Mouse (Mus musculus) liver, adult 2 months (tissue): ENCODE measurements around the gene Ddx54.

Experiments
- CTCF ChIP-seq: fragments of 200-500 bp; IDR thresholded peaks from 2 replicates; pipeline ENCODE4 v1.5.1; 2011; ENCODE audit warnings: low read depth, low read length, control low read depth
- POLR2A ChIP-seq: fragments of 200-500 bp; IDR thresholded peaks from 2 replicates; pipeline ENCODE4 v1.6.1; 2011; ENCODE audit warnings: low read length, control low read depth; ENCODE audit not compliant: insufficient read depth; ENCODE audit errors: extremely low read depth

DNA sequence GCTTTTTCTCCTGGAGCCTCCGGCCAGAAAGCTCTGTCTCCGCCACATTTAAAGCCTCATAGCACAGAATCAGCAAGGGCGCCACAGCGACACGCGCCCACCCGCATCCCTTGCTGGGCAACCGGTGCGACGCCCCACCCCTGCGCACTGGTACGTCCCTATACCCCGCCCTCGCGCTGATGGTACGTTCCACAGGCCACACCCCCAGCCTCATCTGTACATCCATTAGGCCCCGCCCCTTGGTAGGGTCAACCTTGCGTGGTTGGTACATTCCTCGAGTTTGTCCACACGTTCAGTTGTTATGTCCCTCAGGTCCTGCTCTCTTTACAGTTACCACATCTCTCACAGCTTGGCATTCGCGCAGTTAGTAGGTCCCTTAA is at the start of gene Ddx54, which contains the start of gene Rita1:
- no peak for TF ChIP-seq POLR2A
- TF ChIP-seq CTCF, result no peak
